Mouse (Mus musculus) lung, embryonic 15.5 days (tissue): Measurements from ENCODE around the gene Oprl1. TPM values are rescaled to one million over a fixed set of nuclear protein-coding genes. Genes with fewer than 3 reads are reported as not detected.

Experiments
- ATAC-seq: fragments of 200-750 bp; cut with Nextera tagmentation; 2 replicates; pipeline ENCODE4 v1.8.0; 2017; ENCODE audit warnings: moderate number of reproducible peaks, borderline replicate concordance; ENCODE audit not compliant: low FRiP score, low TSS enrichment; ENCODE audit errors: extremely low read depth
- H3K27ac ChIP-seq: fragments of 300-500 bp; sonication (generic); 2 replicates; pipeline ENCODE4 v1.5.1; 2015; ENCODE audit warnings: moderate library complexity, mild to moderate bottlenecking, inconsistent platforms
- H3K27me3 ChIP-seq: fragments of 300-500 bp; sonication (generic); 2 replicates; pipeline ENCODE4 v1.6.1; 2015; ENCODE audit warnings: inconsistent platforms
- H3K36me3 ChIP-seq: fragments of 300-500 bp; sonication (generic); 2 replicates; pipeline ENCODE4 v1.6.1; 2015; ENCODE audit warnings: inconsistent platforms
- H3K4me1 ChIP-seq: fragments of 300-500 bp; sonication (generic); 2 replicates; pipeline ENCODE4 v1.6.1; 2015; ENCODE audit warnings: inconsistent platforms
- H3K4me2 ChIP-seq: fragments of 300-500 bp; sonication (generic); 2 replicates; pipeline ENCODE4 v1.6.1; 2015; ENCODE audit warnings: inconsistent platforms, mild to moderate bottlenecking, moderate library complexity
- H3K4me3 ChIP-seq: fragments of 300-500 bp; sonication (generic); 2 replicates; pipeline ENCODE4 v1.5.1; 2015; ENCODE audit warnings: mild to moderate bottlenecking, inconsistent platforms
- H3K9ac ChIP-seq: fragments of 300-500 bp; sonication (generic); 2 replicates; pipeline ENCODE4 v1.6.1; 2015; ENCODE audit warnings: inconsistent platforms
- H3K9me3 ChIP-seq: fragments of 300-500 bp; sonication (generic); 2 replicates; pipeline ENCODE4 v1.6.1; 2016; ENCODE audit warnings: inconsistent platforms
- WGBS: fragments of 180-500 bp; shearing (Covaris S2); methylation state at CpG from one replicate; pipeline ENCODE4 v1.1.7; 2015; 5-methylcytosine and 5-hydroxymethylcytosine counted together
- polyA plus RNA-seq: library from polyadenylated mRNA; unstranded; fragments of >200 nt; fragmentation: Nextera tagmentation; extraction: Ambion mirVana; gene quantifications from 2 replicates; pipeline ENCODE4 v1.2.1, GENCODE M21; 2015

Oprl1 gene
- 0.92 and 0.93 TPM in 2 replicates for polyA plus RNA-seq

DNA sequence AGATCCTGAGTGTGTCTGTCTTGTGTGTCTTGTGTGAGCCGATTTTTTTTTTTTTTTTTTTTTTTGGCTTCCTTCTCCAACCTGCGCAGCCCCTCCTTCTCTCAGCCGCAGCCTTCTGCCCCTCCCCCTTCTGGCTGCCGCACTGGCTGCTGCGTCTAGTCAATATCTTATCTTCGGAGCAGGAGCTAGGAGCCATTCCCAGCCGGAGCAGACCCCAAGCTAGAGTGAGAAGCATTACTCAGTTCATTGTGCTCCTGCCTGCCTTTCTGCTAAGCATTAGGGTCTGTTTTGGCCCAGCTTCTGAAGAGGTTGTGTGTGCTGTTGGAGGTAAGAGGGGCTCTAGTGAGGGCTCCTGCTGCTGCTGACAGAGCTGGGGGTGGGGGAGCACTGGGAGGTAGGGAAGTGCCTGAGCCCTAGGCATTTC is at the start of gene Oprl1:
Gene Oprl1 (plus strand): TSS at position 114 of the 424 bp plus-strand sequence.
- peak; percentile 55; the same call in 1 of the 2 replicates for ATAC-seq
- Histone ChIP-seq H3K4me2 (peak within 1 kb of the TSS; percentile 21), H3K4me3 (0 out of 2 replicates have a peak within 1 kb of the TSS, but pooled peaks have one; percentile 7), H3K27me3 (no peaks in the 10 kb centered on the region), H3K9ac (no peak within 1 kb of the TSS), H3K9me3 (no peaks in the 10 kb centered on the region), H3K36me3 (no peaks in the 10 kb centered on the region), H3K27ac (no peak within 1 kb of the TSS), H3K4me1 (0 out of 2 replicates have a peak, but pooled peaks cover 6% of the 10 kb centered on the region)
- WGBS: under 1% methylated on average over 7 of the region's 7 CpGs

DNA sequence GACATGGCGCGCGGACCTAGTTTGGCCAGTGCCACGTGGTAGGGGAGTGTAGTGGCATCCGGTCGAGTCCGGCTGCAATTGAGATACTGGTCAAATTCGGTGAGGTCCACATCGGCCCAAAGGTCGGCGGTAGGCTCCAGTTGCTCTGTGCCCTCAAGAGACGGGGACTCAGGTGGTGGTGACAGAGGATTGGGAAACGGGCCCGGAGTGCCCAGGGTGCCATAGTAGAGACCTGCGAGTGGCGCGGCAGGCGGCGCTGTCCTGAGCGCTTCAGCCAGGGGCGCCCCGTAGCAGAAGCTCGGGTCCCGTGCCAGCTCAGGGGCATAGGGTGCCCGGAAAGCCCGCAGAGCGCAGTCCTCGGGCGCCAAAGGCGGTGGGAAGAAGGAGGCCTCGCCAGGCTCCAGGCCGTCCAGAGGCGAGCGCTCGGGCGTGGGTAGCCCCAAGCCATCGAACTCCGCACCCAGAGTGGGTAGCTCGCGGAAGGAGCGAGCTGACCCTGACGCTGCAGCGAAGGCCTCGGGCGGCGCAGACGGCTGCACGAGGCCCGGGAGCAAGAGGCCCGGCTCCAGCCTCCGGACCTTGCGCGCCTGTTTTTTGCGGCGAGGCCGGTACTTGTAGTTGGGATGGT is 44.4 kb upstream of the Oprl1 start:
- WGBS: 3% methylated on average over 56 of the region's 56 CpGs
- Histone ChIP-seq H3K36me3 (no peaks in the 10 kb centered on the region), H3K27me3 (peaks cover 55% of the 10 kb centered on the region), H3K4me1 (peaks cover 19% of the 10 kb centered on the region), H3K27ac (peak overlapping the region; percentile 29; the same call in 1 of the 2 replicates), H3K4me3 (peak overlapping the region; percentile 49), H3K4me2 (peak overlapping the region; percentile 80), H3K9ac (peak overlapping the region; percentile 31), H3K9me3 (no peaks in the 10 kb centered on the region)
- no peak for ATAC-seq

GRCm38 (mm10) chr2:181670913-181671311 is 43.9 kb upstream of the Oprl1 start:
- H3K4me1 ChIP-seq: peaks cover 24% of the 10 kb centered on the region
- H3K36me3 ChIP-seq: no peaks in the 10 kb centered on the region
- peak overlapping the region; percentile 80 for H3K4me2 ChIP-seq
- H3K9me3 ChIP-seq: no peaks in the 10 kb centered on the region
- peak overlapping the region; percentile 29 for H3K27ac ChIP-seq
- peaks cover 55% of the 10 kb centered on the region for H3K27me3 ChIP-seq
- ATAC-seq: no peak
- WGBS: under 1% methylated on average over 41 of the region's 41 CpGs
- H3K9ac ChIP-seq: peak overlapping the region; percentile 31
- H3K4me3 ChIP-seq: peak overlapping the region; percentile 49

GRCm38 (mm10) chr2:181671326-181671725 is 43.5 kb upstream of the Oprl1 start, which contains the start of gene Sox18:
Gene Sox18, minus strand, starts transcription at chr2:181671640.
- Histone ChIP-seq H3K4me2 (peak within 1 kb of the TSS; percentile 80), H3K4me1 (peaks cover 24% of the 10 kb centered on the region), H3K4me3 (peak within 1 kb of the TSS; percentile 49), H3K9me3 (no peaks in the 10 kb centered on the region), H3K27ac (peak within 1 kb of the TSS; percentile 29), H3K9ac (peak within 1 kb of the TSS; percentile 31), H3K27me3 (peaks cover 55% of the 10 kb centered on the region), H3K36me3 (no peaks in the 10 kb centered on the region)
- peak; percentile 43; the same call in 1 of the 2 replicates for ATAC-seq
- WGBS: 0% methylated on average over 43 of the region's 43 CpGs

DNA sequence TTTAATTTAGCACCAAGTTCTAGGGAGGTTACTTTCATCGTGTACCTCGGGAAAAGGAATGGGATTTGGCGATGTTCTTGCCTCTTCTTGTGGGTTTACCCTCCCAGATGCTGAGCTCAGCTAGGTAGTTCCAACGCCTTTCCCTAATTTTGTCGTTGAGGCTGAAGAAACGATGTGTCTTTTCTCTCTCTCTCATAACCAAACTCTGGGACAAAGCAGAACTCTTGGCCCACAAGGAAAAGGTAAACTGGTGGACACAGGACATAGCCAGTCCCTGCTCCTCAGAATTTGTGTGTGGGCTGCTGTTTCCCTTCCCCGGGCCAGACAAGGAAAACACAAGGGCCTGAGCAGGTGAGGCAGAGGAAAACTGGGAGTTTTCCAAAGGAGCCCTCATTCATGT is 42.8 kb upstream of the Oprl1 start:
- no peak overlapping the region for H3K27ac ChIP-seq
- peaks cover 24% of the 10 kb centered on the region for H3K4me1 ChIP-seq
- H3K9ac ChIP-seq: no peak overlapping the region
- H3K4me3 ChIP-seq: peak overlapping the region; percentile 49; the same call in 1 of the 2 replicates
- 31% methylated on average over 7 of the region's 7 CpGs for WGBS
- H3K27me3 ChIP-seq: peaks cover 55% of the 10 kb centered on the region
- ATAC-seq: no peak
- H3K36me3 ChIP-seq: no peaks in the 10 kb centered on the region
- peak overlapping the region; percentile 80 for H3K4me2 ChIP-seq
- no peaks in the 10 kb centered on the region for H3K9me3 ChIP-seq

GRCm38 (mm10) chr2:181673501-181673900 is 41.3 kb upstream of the Oprl1 start:
- no peaks in the 10 kb centered on the region for H3K36me3 ChIP-seq
- 0 out of 2 replicates have a peak overlapping the region, but pooled peaks have one; percentile 35 for H3K27ac ChIP-seq
- H3K4me3 ChIP-seq: no peak overlapping the region
- H3K4me1 ChIP-seq: peaks cover 24% of the 10 kb centered on the region
- peaks cover 49% of the 10 kb centered on the region for H3K27me3 ChIP-seq
- no peak overlapping the region for H3K4me2 ChIP-seq
- no peak for ATAC-seq
- no peaks in the 10 kb centered on the region for H3K9me3 ChIP-seq
- 65% methylated on average over 1 of the region's 1 CpGs for WGBS
- no peak overlapping the region for H3K9ac ChIP-seq

DNA sequence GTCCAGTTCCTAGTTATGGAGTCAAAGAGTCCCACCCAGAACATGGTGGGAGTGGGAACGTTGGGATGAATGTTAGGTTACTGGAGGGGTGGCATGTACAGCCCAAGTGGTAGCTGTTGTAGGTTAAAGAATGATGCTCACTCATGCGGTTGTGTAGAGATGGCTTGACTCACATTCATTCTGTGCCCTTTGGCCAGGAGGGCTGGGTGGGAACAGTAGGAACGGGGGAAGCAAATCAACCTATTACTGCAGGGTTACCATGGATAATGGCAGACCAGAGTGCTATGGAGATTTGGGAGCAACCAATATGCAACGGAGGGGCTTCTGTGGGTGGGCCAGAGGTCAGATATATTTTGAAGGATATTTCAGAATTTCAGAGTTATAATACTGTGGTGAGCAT is 39.9 kb upstream of the Oprl1 start:
- Histone ChIP-seq H3K4me2 (no peak overlapping the region), H3K27ac (peak overlapping the region; percentile 79; the same call in 1 of the 2 replicates), H3K36me3 (no peaks in the 10 kb centered on the region), H3K4me3 (no peak overlapping the region), H3K9ac (no peak overlapping the region), H3K9me3 (no peaks in the 10 kb centered on the region), H3K27me3 (peaks cover 36% of the 10 kb centered on the region), H3K4me1 (peaks cover 31% of the 10 kb centered on the region)
- no peak for ATAC-seq
- 75% methylated on average over 4 of the region's 4 CpGs for WGBS

DNA sequence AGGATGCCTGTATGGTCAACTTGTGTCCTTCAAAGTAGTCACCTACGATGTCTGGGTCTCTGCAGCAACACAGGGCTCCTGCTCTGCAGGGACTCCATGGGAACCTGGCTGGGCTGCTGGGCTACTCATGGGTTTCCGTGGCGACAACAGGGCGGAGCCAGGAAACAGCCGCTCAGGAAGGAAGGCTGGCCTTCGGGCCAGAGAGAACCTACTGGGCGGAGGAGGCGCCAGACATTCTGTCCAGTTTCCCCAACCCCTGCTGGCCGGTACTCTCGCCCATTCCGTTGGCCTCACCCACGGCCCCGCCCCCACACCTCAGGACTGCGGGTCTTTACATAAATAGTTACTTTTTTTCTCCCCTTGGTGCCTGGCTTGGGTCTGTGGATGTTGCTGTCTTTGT is 39.4 kb upstream of the Oprl1 start:
- no peaks in the 10 kb centered on the region for H3K9me3 ChIP-seq
- peaks cover 30% of the 10 kb centered on the region for H3K27me3 ChIP-seq
- H3K27ac ChIP-seq: peak overlapping the region; percentile 79
- ATAC-seq: peak; percentile 27; the same call in 1 of the 2 replicates
- H3K9ac ChIP-seq: no peak overlapping the region
- WGBS: 5% methylated on average over 14 of the region's 14 CpGs
- peak overlapping the region; percentile 21 for H3K4me3 ChIP-seq
- peaks cover 29% of the 10 kb centered on the region for H3K4me1 ChIP-seq
- peak overlapping the region; percentile 48 for H3K4me2 ChIP-seq
- no peaks in the 10 kb centered on the region for H3K36me3 ChIP-seq

DNA sequence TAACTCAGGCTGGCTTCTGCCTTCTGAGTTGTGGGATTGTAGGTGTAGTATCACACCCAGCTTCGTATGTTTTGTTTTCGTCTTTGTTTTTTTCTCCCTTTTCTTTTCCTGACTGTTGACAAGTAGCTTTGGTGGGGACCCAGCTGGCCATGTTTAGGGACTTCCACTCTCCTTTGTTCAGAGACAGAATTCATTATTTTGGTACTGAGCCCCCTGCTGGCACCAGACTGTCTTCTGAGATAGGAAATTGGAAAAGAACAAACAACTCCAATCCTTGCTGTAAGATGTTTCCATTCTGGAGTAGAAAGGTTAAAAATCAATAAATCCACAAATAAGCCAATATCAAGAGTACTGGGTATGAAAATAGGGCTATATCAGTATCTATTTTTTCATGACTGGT is 38.4 kb upstream of the Oprl1 start:
- Histone ChIP-seq H3K4me2 (no peak overlapping the region), H3K9ac (no peak overlapping the region), H3K27ac (peak overlapping the region; percentile 79), H3K4me1 (peaks cover 29% of the 10 kb centered on the region), H3K4me3 (no peak overlapping the region), H3K9me3 (no peaks in the 10 kb centered on the region), H3K27me3 (peaks cover 21% of the 10 kb centered on the region), H3K36me3 (no peaks in the 10 kb centered on the region)
- no peak for ATAC-seq
- WGBS: 49% methylated on average over 2 of the region's 2 CpGs

- 64% methylated on average over 5 of the region's 5 CpGs for WGBS
- H3K27ac ChIP-seq: peak overlapping the region; percentile 79
- no peak overlapping the region for H3K4me3 ChIP-seq
- no peak overlapping the region for H3K9ac ChIP-seq
- no peaks in the 10 kb centered on the region for H3K9me3 ChIP-seq
- peaks cover 13% of the 10 kb centered on the region for H3K27me3 ChIP-seq
- no peak overlapping the region for H3K4me2 ChIP-seq
- ATAC-seq: 0 out of 2 replicates have a peak, but pooled peaks have one; percentile 3
- H3K4me1 ChIP-seq: peaks cover 27% of the 10 kb centered on the region
- H3K36me3 ChIP-seq: no peaks in the 10 kb centered on the region
Observed at GRCm38 (mm10) chr2:181677096-181677754, 37.6 kb upstream of the Oprl1 start.

DNA sequence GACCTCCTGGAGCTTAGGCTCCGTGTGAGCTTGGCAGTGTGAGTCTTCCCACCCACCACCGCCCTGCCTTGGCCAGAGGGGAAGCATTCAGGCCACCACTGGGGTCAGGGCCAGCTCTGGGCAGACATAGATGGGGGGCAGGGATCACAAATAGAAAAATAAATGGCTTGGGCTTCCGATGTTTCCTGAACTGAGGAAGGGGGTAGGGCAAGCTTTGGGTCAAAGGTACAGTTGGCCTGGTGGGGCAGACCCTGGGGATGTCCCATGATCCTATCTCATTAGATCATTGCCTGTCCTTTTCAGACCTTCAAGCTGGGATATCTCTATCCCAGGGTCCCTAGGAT is 37.1 kb upstream of the Oprl1 start:
- Histone ChIP-seq H3K4me2 (no peak overlapping the region), H3K4me3 (no peak overlapping the region), H3K27me3 (peaks cover 8% of the 10 kb centered on the region), H3K9me3 (no peaks in the 10 kb centered on the region), H3K9ac (no peak overlapping the region), H3K27ac (peak overlapping the region; percentile 79), H3K36me3 (no peaks in the 10 kb centered on the region), H3K4me1 (peaks cover 27% of the 10 kb centered on the region)
- no peak for ATAC-seq
- 43% methylated on average over 3 of the region's 3 CpGs for WGBS

- no peaks in the 10 kb centered on the region for H3K36me3 ChIP-seq
- H3K27me3 ChIP-seq: no peaks in the 10 kb centered on the region; the same call in 1 of the 2 replicates
- WGBS: 43% methylated on average over 1 of the region's 1 CpGs
- peaks cover 27% of the 10 kb centered on the region for H3K4me1 ChIP-seq
- no peak overlapping the region for H3K4me2 ChIP-seq
- no peak overlapping the region for H3K4me3 ChIP-seq
- no peak overlapping the region for H3K9ac ChIP-seq
- no peak overlapping the region for H3K27ac ChIP-seq
- H3K9me3 ChIP-seq: no peaks in the 10 kb centered on the region
- peak; percentile 55 for ATAC-seq
Observed at GRCm38 (mm10) chr2:181678780-181679179, 36.0 kb upstream of the Oprl1 start.
